Mouse (Mus musculus): ENCODE measurements around the gene Tbkbp1. TPM values are rescaled to one million over a fixed set of nuclear protein-coding genes. Genes with fewer than 3 reads are reported as not detected.

Gene Tbkbp1
- polyA plus RNA-seq, 1 experiment from 2014 or later = 4.9 TPM

DNA sequence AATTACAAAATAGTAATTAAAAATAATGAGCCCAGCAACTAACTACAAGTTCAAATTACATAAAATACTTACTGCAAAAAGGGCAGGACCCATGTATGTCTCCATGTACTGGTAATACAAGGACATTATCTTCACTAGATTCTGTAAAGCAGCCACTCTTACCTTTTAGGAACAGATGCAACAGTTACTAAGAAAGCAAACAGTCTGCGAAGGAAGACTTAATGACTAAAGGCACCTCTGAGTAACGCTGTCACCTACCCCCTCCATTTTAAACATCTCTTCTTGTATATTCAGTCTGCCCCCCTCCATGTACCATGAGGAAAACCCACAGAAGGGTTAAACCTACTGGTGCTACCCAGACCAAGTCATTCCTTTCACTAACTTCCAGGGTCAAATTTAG is 26.9 kb upstream of the Tbkbp1 start:
- ATAC-seq (ENCODE audit: low read depth) = no peak
- WGBS = 93% methylated on average over 2 of the region's 2 CpGs
- H3K4me2 ChIP-seq (ENCODE audit: low read depth, low read length) = no peak overlapping the region
- H3K9ac ChIP-seq (ENCODE audit: low read length) = no peak overlapping the region
- no peaks in the 10 kb centered on the region for H3K9me3 ChIP-seq (ENCODE audit: control insufficient read depth, low read length)
- no peaks in the 10 kb centered on the region for H3K27me3 ChIP-seq (ENCODE audit: control insufficient read depth, insufficient read depth, low read depth, low read length)
- H3K4me1 ChIP-seq (replicated peaks; ENCODE audit: control insufficient read depth, insufficient read depth, low read length) = no peaks in the 10 kb centered on the region
- H3K4me3 ChIP-seq (ENCODE audit: low read length) = no peak overlapping the region
- peaks cover 67% of the 10 kb centered on the region for H3K36me3 ChIP-seq (ENCODE audit: control insufficient read depth, insufficient read depth, low read length)
- H3K27ac ChIP-seq (ENCODE audit: low read length) = no peak overlapping the region

GRCm38 (mm10) chr11:97176851-97177250 is 25.6 kb upstream of the Tbkbp1 start:
- no peaks in the 10 kb centered on the region for H3K4me1 ChIP-seq (replicated peaks; ENCODE audit: control insufficient read depth, insufficient read depth, low read length)
- peaks cover 66% of the 10 kb centered on the region for H3K36me3 ChIP-seq (ENCODE audit: control insufficient read depth, insufficient read depth, low read length)
- no peaks in the 10 kb centered on the region for H3K9me3 ChIP-seq (ENCODE audit: control insufficient read depth, low read length)
- H3K4me3 ChIP-seq (ENCODE audit: low read length) = no peak overlapping the region
- H3K4me2 ChIP-seq (ENCODE audit: low read depth, low read length) = no peak overlapping the region
- WGBS = 46% methylated on average over 3 of the region's 3 CpGs
- H3K27ac ChIP-seq (ENCODE audit: low read length) = no peak overlapping the region
- no peaks in the 10 kb centered on the region for H3K27me3 ChIP-seq (ENCODE audit: control insufficient read depth, insufficient read depth, low read depth, low read length)
- ATAC-seq (ENCODE audit: low read depth) = no peak
- no peak overlapping the region for H3K9ac ChIP-seq (ENCODE audit: low read length)

DNA sequence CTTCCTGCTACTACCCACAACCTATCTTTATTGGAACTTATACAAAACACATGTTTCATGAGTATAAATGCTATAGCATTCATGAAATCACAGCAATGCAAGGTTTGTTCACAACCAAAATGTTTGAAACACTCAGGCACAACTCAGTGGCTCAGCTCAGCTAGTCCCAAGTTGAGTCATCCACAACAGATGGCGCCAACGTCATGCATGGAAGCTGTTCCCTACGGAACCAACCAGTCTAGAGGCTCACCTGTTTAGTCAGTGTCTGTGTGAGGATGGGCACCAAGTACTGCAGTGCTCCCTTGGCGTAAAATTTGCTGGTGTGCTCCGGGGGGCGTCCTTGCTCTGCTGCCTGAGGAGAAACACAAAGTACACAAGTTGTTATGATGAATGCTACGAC is 24.2 kb upstream of the Tbkbp1 start:
- H3K36me3 ChIP-seq (ENCODE audit: control insufficient read depth, insufficient read depth, low read length) = peaks cover 69% of the 10 kb centered on the region
- no peaks in the 10 kb centered on the region for H3K4me1 ChIP-seq (replicated peaks; ENCODE audit: control insufficient read depth, insufficient read depth, low read length)
- WGBS = 90% methylated on average over 7 of the region's 7 CpGs
- no peak overlapping the region for H3K9ac ChIP-seq (ENCODE audit: low read length)
- H3K4me2 ChIP-seq (ENCODE audit: low read depth, low read length) = no peak overlapping the region
- no peak overlapping the region for H3K27ac ChIP-seq (ENCODE audit: low read length)
- H3K27me3 ChIP-seq (ENCODE audit: control insufficient read depth, insufficient read depth, low read depth, low read length) = no peaks in the 10 kb centered on the region
- no peak for ATAC-seq (ENCODE audit: low read depth)
- no peaks in the 10 kb centered on the region for H3K9me3 ChIP-seq (ENCODE audit: control insufficient read depth, low read length)
- no peak overlapping the region for H3K4me3 ChIP-seq (ENCODE audit: low read length)

DNA sequence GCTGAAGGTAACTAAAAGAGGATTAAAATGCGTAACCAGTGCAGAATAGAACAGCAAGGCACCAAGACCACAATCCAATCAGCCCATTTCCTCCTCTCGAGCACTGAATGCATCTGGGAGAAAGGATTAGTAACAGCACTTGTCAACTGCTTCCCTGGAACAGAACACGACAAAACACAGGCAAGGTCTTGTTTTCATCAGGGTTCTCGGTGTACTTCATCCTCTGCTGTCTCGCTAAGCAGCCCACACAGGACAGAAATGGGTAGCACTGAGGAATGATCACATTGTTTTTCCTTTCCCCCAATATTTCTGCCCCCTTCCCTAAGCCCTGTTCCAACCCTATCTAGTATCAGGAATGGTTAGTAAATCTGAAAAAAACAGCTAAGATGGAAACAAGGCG is 9.0 kb upstream of the Tbkbp1 start:
- Histone ChIP-seq H3K27me3 (ENCODE audit: control insufficient read depth, insufficient read depth, low read depth, low read length) (no peaks in the 10 kb centered on the region), H3K36me3 (ENCODE audit: control insufficient read depth, insufficient read depth, low read length) (peaks cover 65% of the 10 kb centered on the region), H3K4me3 (ENCODE audit: low read length) (no peak overlapping the region), H3K4me1 (replicated peaks; ENCODE audit: control insufficient read depth, insufficient read depth, low read length) (no peaks in the 10 kb centered on the region), H3K4me2 (ENCODE audit: low read depth, low read length) (no peak overlapping the region), H3K9me3 (ENCODE audit: control insufficient read depth, low read length) (no peaks in the 10 kb centered on the region), H3K27ac (ENCODE audit: low read length) (no peak overlapping the region), H3K9ac (ENCODE audit: low read length) (no peak overlapping the region)
- no peak for ATAC-seq (ENCODE audit: low read depth)
- WGBS = 86% methylated on average over 6 of the region's 6 CpGs

- H3K4me2 ChIP-seq (ENCODE audit: low read depth, low read length) = no peak overlapping the region
- no peaks in the 10 kb centered on the region for H3K9me3 ChIP-seq (ENCODE audit: control insufficient read depth, low read length)
- peaks cover 10% of the 10 kb centered on the region for H3K4me1 ChIP-seq (replicated peaks; ENCODE audit: control insufficient read depth, insufficient read depth, low read length)
- H3K36me3 ChIP-seq (ENCODE audit: control insufficient read depth, insufficient read depth, low read length) = peaks cover 36% of the 10 kb centered on the region
- H3K27ac ChIP-seq (ENCODE audit: low read length) = no peak overlapping the region
- H3K9ac ChIP-seq (ENCODE audit: low read length) = no peak overlapping the region
- 75% methylated on average over 7 of the region's 7 CpGs for WGBS
- H3K27me3 ChIP-seq (ENCODE audit: control insufficient read depth, insufficient read depth, low read depth, low read length) = no peaks in the 10 kb centered on the region
- H3K4me3 ChIP-seq (ENCODE audit: low read length) = no peak overlapping the region
- ATAC-seq (ENCODE audit: low read depth) = no peak
Measured at GRCm38 (mm10) chr11:97156999-97157398, 5.7 kb upstream of the Tbkbp1 start.

- Histone ChIP-seq H3K9me3 (ENCODE audit: control insufficient read depth, low read length) (no peaks in the 10 kb centered on the region), H3K4me3 (ENCODE audit: low read length) (no peak overlapping the region), H3K4me2 (ENCODE audit: low read depth, low read length) (no peak overlapping the region), H3K27ac (ENCODE audit: low read length) (no peak overlapping the region), H3K9ac (ENCODE audit: low read length) (no peak overlapping the region), H3K4me1 (replicated peaks; ENCODE audit: control insufficient read depth, insufficient read depth, low read length) (peaks cover 24% of the 10 kb centered on the region), H3K36me3 (ENCODE audit: control insufficient read depth, insufficient read depth, low read length) (peaks cover 10% of the 10 kb centered on the region; the same call in 1 of the 2 replicates), H3K27me3 (ENCODE audit: control insufficient read depth, insufficient read depth, low read depth, low read length) (no peaks in the 10 kb centered on the region)
- WGBS = 25% methylated on average over 10 of the region's 10 CpGs
- no peak for ATAC-seq (ENCODE audit: low read depth)
Measured at GRCm38 (mm10) chr11:97152662-97153287, 1.5 kb upstream of the Tbkbp1 start.

DNA sequence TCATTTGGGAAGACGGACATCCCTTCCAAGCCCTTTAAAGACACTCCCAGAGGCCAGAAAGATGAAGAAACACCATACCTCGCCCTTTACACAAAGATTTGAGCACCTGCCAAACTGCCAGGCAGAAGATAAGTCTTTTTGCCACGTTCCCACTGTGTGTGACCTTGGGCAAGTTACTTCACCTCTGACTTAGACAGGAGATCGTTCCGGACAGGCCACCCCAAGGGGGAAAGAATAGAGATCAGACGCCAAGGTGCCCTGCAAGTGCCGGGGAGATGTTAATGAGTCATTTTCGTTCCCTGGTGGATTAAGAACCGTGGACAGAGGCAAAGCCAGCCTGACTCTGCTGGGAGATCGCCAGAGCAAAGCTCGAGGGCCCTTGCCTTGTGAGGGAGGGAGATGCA is 730 bp upstream of the Tbkbp1 start:
- Histone ChIP-seq H3K9ac (ENCODE audit: low read length) (peak overlapping the region; percentile 74; the same call in 1 of the 2 replicates), H3K4me3 (ENCODE audit: low read length) (peak overlapping the region; percentile 78), H3K9me3 (ENCODE audit: control insufficient read depth, low read length) (no peaks in the 10 kb centered on the region), H3K4me2 (ENCODE audit: low read depth, low read length) (peak overlapping the region; percentile 78), H3K36me3 (ENCODE audit: control insufficient read depth, insufficient read depth, low read length) (peaks cover 4% of the 10 kb centered on the region; the same call in 1 of the 2 replicates), H3K27ac (ENCODE audit: low read length) (no peak overlapping the region), H3K4me1 (replicated peaks; ENCODE audit: control insufficient read depth, insufficient read depth, low read length) (peaks cover 24% of the 10 kb centered on the region), H3K27me3 (ENCODE audit: control insufficient read depth, insufficient read depth, low read depth, low read length) (no peaks in the 10 kb centered on the region)
- 3% methylated on average over 11 of the region's 11 CpGs for WGBS
- no peak for ATAC-seq (ENCODE audit: low read depth)

GRCm38 (mm10) chr11:97150411-97151330 is 624 bp downstream of the Tbkbp1 start:
- Histone ChIP-seq H3K27me3 (ENCODE audit: control insufficient read depth, insufficient read depth, low read depth, low read length) (no peaks in the 10 kb centered on the region), H3K36me3 (ENCODE audit: control insufficient read depth, insufficient read depth, low read length) (no peaks in the 10 kb centered on the region), H3K4me3 (ENCODE audit: low read length) (peak overlapping the region; percentile 78), H3K4me1 (replicated peaks; ENCODE audit: control insufficient read depth, insufficient read depth, low read length) (peaks cover 30% of the 10 kb centered on the region), H3K4me2 (ENCODE audit: low read depth, low read length) (peak overlapping the region; percentile 78), H3K9ac (ENCODE audit: low read length) (peak overlapping the region; percentile 74), H3K27ac (ENCODE audit: low read length) (peak overlapping the region; percentile 93), H3K9me3 (ENCODE audit: control insufficient read depth, low read length) (no peaks in the 10 kb centered on the region)
- WGBS = under 1% methylated on average over 76 of the region's 102 CpGs
- ATAC-seq (ENCODE audit: low read depth) = peak; percentile 80

GRCm38 (mm10) chr11:97149995-97150410 is 1.3 kb downstream of the Tbkbp1 start:
- Histone ChIP-seq H3K4me1 (replicated peaks; ENCODE audit: control insufficient read depth, insufficient read depth, low read length) (peaks cover 30% of the 10 kb centered on the region), H3K4me2 (ENCODE audit: low read depth, low read length) (peak overlapping the region; percentile 78), H3K36me3 (ENCODE audit: control insufficient read depth, insufficient read depth, low read length) (peaks cover 3% of the 10 kb centered on the region; the same call in 1 of the 2 replicates), H3K9ac (ENCODE audit: low read length) (peak overlapping the region; percentile 74), H3K9me3 (ENCODE audit: control insufficient read depth, low read length) (no peaks in the 10 kb centered on the region), H3K27ac (ENCODE audit: low read length) (peak overlapping the region; percentile 93), H3K27me3 (ENCODE audit: control insufficient read depth, insufficient read depth, low read depth, low read length) (no peaks in the 10 kb centered on the region), H3K4me3 (ENCODE audit: low read length) (peak overlapping the region; percentile 78)
- ATAC-seq (ENCODE audit: low read depth) = peak; percentile 73
- WGBS = under 1% methylated on average over 14 of the region's 14 CpGs
